Mouse (Mus musculus) heart, embryonic 14.5 days (tissue): Measurements from ENCODE around the gene Mtfp1. TPM values are rescaled to one million over a fixed set of nuclear protein-coding genes. Genes with fewer than 3 reads are reported as not detected.
A peak's percentile ranks its signal among the peaks of the same experiment; 100 is the strongest.
"Not testable (repeated sequence)": the region's sequence is repeated elsewhere in the genome, so short reads cannot be mapped to it uniquely, and the experiment has no call there.

Experiments used
- ATAC-seq: fragments of 200-750 bp; cut with Nextera tagmentation; 2 replicates; pipeline ENCODE4 v1.8.0; 2017; ENCODE audit warnings: low read depth, moderate TSS enrichment; ENCODE audit not compliant: insufficient number of reproducible peaks, insufficient read depth, low FRiP score
- H3K27ac ChIP-seq, 2 experiments: fragments of 200-500 bp in 1 of 2; fragments of 300-500 bp in 1 of 2; sonication (generic) in 1 of 2; replicated peaks in 1 of 2; 2 replicates each; pipeline ENCODE4 v1.5.1; 2012 to 2014; ENCODE audit warnings: low read depth in 2 of 2, low read length in 2 of 2, control low read depth in 1 of 2, mild to moderate bottlenecking in 1 of 2, mixed read lengths in 1 of 2; ENCODE audit not compliant: control insufficient read depth in 1 of 2, insufficient read depth in 1 of 2
- H3K27me3 ChIP-seq: fragments of 300-500 bp; sonication (generic); 2 replicates; pipeline ENCODE4 v1.6.1; 2014; ENCODE audit warnings: mild to moderate bottlenecking, low read length, control low read depth; ENCODE audit not compliant: control insufficient read depth, insufficient read depth
- H3K36me3 ChIP-seq: fragments of 300-500 bp; sonication (generic); 2 replicates; pipeline ENCODE4 v1.6.1; 2014; ENCODE audit warnings: mild to moderate bottlenecking, control low read depth, low read length, mixed read lengths; ENCODE audit not compliant: control insufficient read depth, insufficient read depth
- H3K4me1 ChIP-seq, 2 experiments: fragments of 200-500 bp in 1 of 2; fragments of 300-500 bp in 1 of 2; sonication (generic) in 1 of 2; 2 replicates each; pipeline ENCODE4 v1.6.1; 2012 to 2014; ENCODE audit warnings: low read length in 2 of 2, control low read depth in 1 of 2, mixed read lengths in 1 of 2; ENCODE audit not compliant: control insufficient read depth in 2 of 2, insufficient read depth in 2 of 2
- H3K4me2 ChIP-seq: fragments of 300-500 bp; sonication (generic); 2 replicates; pipeline ENCODE4 v1.6.1; 2014; ENCODE audit warnings: mild to moderate bottlenecking, low read length
- H3K4me3 ChIP-seq, 2 experiments: fragments of 200-500 bp in 1 of 2; fragments of 300-500 bp in 1 of 2; sonication (generic) in 1 of 2; 2 replicates each; pipeline ENCODE4 v1.5.1; 2012 to 2014; ENCODE audit warnings: low read length in 2 of 2, mild to moderate bottlenecking in 2 of 2, control low read depth in 1 of 2, low read depth in 1 of 2, moderate library complexity in 1 of 2; ENCODE audit not compliant: control insufficient read depth in 1 of 2, insufficient read depth in 1 of 2
- H3K9ac ChIP-seq: fragments of 300-500 bp; sonication (generic); 2 replicates; pipeline ENCODE4 v1.6.1; 2014; ENCODE audit warnings: mild to moderate bottlenecking, low read length
- H3K9me3 ChIP-seq: fragments of 300-500 bp; sonication (generic); 2 replicates; pipeline ENCODE4 v1.6.1; 2016; ENCODE audit warnings: low read length, control low read depth; ENCODE audit not compliant: control insufficient read depth
- WGBS: fragments of 180-500 bp; shearing (Covaris S2); extraction: QIAGEN DNeasy Blood & Tissue Kit; methylation state at CpG from one replicate; pipeline ENCODE4 v1.1.7; 2014; 5-methylcytosine and 5-hydroxymethylcytosine counted together
- polyA plus RNA-seq: library from polyadenylated mRNA; unstranded; fragments of >200 nt; fragmentation: Nextera tagmentation; extraction: Ambion mirVana; gene quantifications from 2 replicates; pipeline ENCODE4 v1.2.1, GENCODE M21; 2014

The Mtfp1 gene
- polyA plus RNA-seq, 1 experiment from 2014 or later, result 28.8 TPM

- Histone ChIP-seq H3K36me3 (no peaks in the 10 kb centered on the region), H3K4me3 (no peak overlapping the region), H3K27me3 (peaks cover 19% of the 10 kb centered on the region; the same call in 1 of the 2 replicates), H3K4me1 (peaks cover 21 to 35% of the 10 kb centered on the region in 2 experiments), H3K27ac (0 out of 4 replicates have a peak overlapping the region, but pooled peaks of 1 of the 2 experiments have one; percentile 28), H3K9me3 (no peaks in the 10 kb centered on the region), H3K4me2 (peak overlapping the region; percentile 25), H3K9ac (no peak overlapping the region)
- WGBS, result 17% methylated on average over 5 of the region's 5 CpGs
- ATAC-seq, result peak; percentile 52; the same call in 1 of the 2 replicates
Measured at GRCm38 (mm10) chr11:4119635-4120034, 24.4 kb upstream of the Mtfp1 start.

- Histone ChIP-seq H3K9me3 (no peaks in the 10 kb centered on the region), H3K27me3 (peaks cover 19% of the 10 kb centered on the region; the same call in 1 of the 2 replicates), H3K36me3 (no peaks in the 10 kb centered on the region), H3K4me2 (peak overlapping the region; percentile 73), H3K4me1 (peaks cover 21 to 35% of the 10 kb centered on the region in 2 experiments), H3K27ac (no peak overlapping the region), H3K4me3 (peak overlapping the region; percentile 39 to 43), H3K9ac (peak overlapping the region; percentile 58)
- ATAC-seq, result peak; percentile 14
- 3% methylated on average over 41 of the region's 41 CpGs for WGBS
Measured at GRCm38 (mm10) chr11:4118081-4118921, 23.1 kb upstream of the Mtfp1 start.

- no peak overlapping the region for H3K27ac ChIP-seq
- peak overlapping the region; percentile 58; the same call in 1 of the 2 replicates for H3K9ac ChIP-seq
- H3K36me3 ChIP-seq, result no peaks in the 10 kb centered on the region
- H3K4me1 ChIP-seq, result peaks cover 21 to 35% of the 10 kb centered on the region in 2 experiments
- WGBS, result 11% methylated on average over 3 of the region's 3 CpGs
- H3K4me2 ChIP-seq, result peak overlapping the region; percentile 73
- peak overlapping the region; percentile 39 to 43 for H3K4me3 ChIP-seq
- H3K9me3 ChIP-seq, result no peaks in the 10 kb centered on the region
- H3K27me3 ChIP-seq, result peaks cover 19% of the 10 kb centered on the region; the same call in 1 of the 2 replicates
- ATAC-seq, result no peak
Measured at GRCm38 (mm10) chr11:4117372-4118071, 22.3 kb upstream of the Mtfp1 start.

- Histone ChIP-seq H3K9me3 (no peaks in the 10 kb centered on the region), H3K4me1 (peaks cover 21 to 35% of the 10 kb centered on the region in 2 experiments), H3K27ac (no peak overlapping the region), H3K36me3 (no peaks in the 10 kb centered on the region), H3K27me3 (peaks cover 19% of the 10 kb centered on the region; the same call in 1 of the 2 replicates), H3K9ac (no peak overlapping the region), H3K4me3 (no peak overlapping the region), H3K4me2 (no peak overlapping the region)
- 46% methylated on average over 11 of the region's 11 CpGs for WGBS
- ATAC-seq, result no peak
Measured at GRCm38 (mm10) chr11:4116458-4117141, 21.4 kb upstream of the Mtfp1 start.

GRCm38 (mm10) chr11:4115407-4115806 lies 20.2 kb upstream of the Mtfp1 start:
- peaks cover 21 to 35% of the 10 kb centered on the region in 2 experiments for H3K4me1 ChIP-seq
- no peak overlapping the region for H3K4me3 ChIP-seq
- no peaks in the 10 kb centered on the region for H3K36me3 ChIP-seq
- WGBS, result 84% methylated on average over 4 of the region's 4 CpGs
- no peak overlapping the region for H3K4me2 ChIP-seq
- H3K9ac ChIP-seq, result no peak overlapping the region
- no peak for ATAC-seq
- H3K27ac ChIP-seq, result no peak overlapping the region
- H3K9me3 ChIP-seq, result no peaks in the 10 kb centered on the region
- peaks cover 19% of the 10 kb centered on the region; the same call in 1 of the 2 replicates for H3K27me3 ChIP-seq

GRCm38 (mm10) chr11:4114541-4114940 lies 19.3 kb upstream of the Mtfp1 start:
- Histone ChIP-seq H3K4me1 (peaks cover 16 to 28% of the 10 kb centered on the region in 2 experiments), H3K27me3 (peaks cover 19% of the 10 kb centered on the region; the same call in 1 of the 2 replicates)
- H3K36me3 ChIP-seq, H3K9me3 ChIP-seq, H3K4me3 ChIP-seq, ATAC-seq, H3K9ac ChIP-seq, H3K4me2 ChIP-seq, H3K27ac ChIP-seq: not testable (repeated sequence)
- WGBS, result 81% methylated on average over 6 of the region's 6 CpGs

GRCm38 (mm10) chr11:4113970-4114369 lies 18.7 kb upstream of the Mtfp1 start:
- H3K9me3 ChIP-seq, result no peaks in the 10 kb centered on the region
- no peak overlapping the region for H3K4me2 ChIP-seq
- 66% methylated on average over 6 of the region's 6 CpGs for WGBS
- no peak overlapping the region for H3K9ac ChIP-seq
- H3K4me1 ChIP-seq, result peaks cover 11 to 23% of the 10 kb centered on the region in 2 experiments
- no peak overlapping the region for H3K27ac ChIP-seq
- no peak overlapping the region for H3K4me3 ChIP-seq
- H3K27me3 ChIP-seq, result peaks cover 14% of the 10 kb centered on the region; the same call in 1 of the 2 replicates
- no peaks in the 10 kb centered on the region for H3K36me3 ChIP-seq
- ATAC-seq, result no peak
